Mouse (Mus musculus): Measurements from ENCODE around the gene Rad50.

The Rad50 gene

GRCm38 (mm10) chr11:53634556-53634955, 72.6 kb downstream of the Rad50 start, which contains the start of gene Il13:
Il13 (minus strand) TSS chr11:53634702.
- ATAC-seq (ENCODE audit: low TSS enrichment): no peak

GRCm38 (mm10) chr11:53633644-53634043, 73.5 kb downstream of the Rad50 start:
- ATAC-seq (ENCODE audit: low TSS enrichment): no peak

GRCm38 (mm10) chr11:53632122-53632733, 74.9 kb downstream of the Rad50 start:
- peak; percentile 45; the same call in 1 of the 2 replicates for ATAC-seq (ENCODE audit: low TSS enrichment)

- ATAC-seq (ENCODE audit: low TSS enrichment): peak; percentile 93
Observed at GRCm38 (mm10) chr11:53627859-53628258, 79.3 kb downstream of the Rad50 start.

- ATAC-seq (ENCODE audit: low TSS enrichment): no peak
Observed at GRCm38 (mm10) chr11:53626802-53627373, 80.2 kb downstream of the Rad50 start.

- no peak for ATAC-seq (ENCODE audit: low TSS enrichment)
Observed at GRCm38 (mm10) chr11:53624124-53624523, 83.0 kb downstream of the Rad50 start.

GRCm38 (mm10) chr11:53623573-53623972, 83.5 kb downstream of the Rad50 start:
- no peak for ATAC-seq (ENCODE audit: low TSS enrichment)

GRCm38 (mm10) chr11:53622440-53622806, 84.7 kb downstream of the Rad50 start:
- no peak for ATAC-seq (ENCODE audit: low TSS enrichment)

GRCm38 (mm10) chr11:53621582-53622439, 85.3 kb downstream of the Rad50 start:
- ATAC-seq (ENCODE audit: low TSS enrichment): no peak

- ATAC-seq (ENCODE audit: low TSS enrichment): no peak
Observed at GRCm38 (mm10) chr11:53620094-53620493, 87.0 kb downstream of the Rad50 start.

- ATAC-seq (ENCODE audit: low TSS enrichment): no peak
Observed at GRCm38 (mm10) chr11:53619428-53619827, 87.7 kb downstream of the Rad50 start.

GRCm38 (mm10) chr11:53618619-53619198, 88.4 kb downstream of the Rad50 start, which contains the start of gene Il4:
Il4 (minus strand) TSS chr11:53618669.
- no peak for ATAC-seq (ENCODE audit: low TSS enrichment)

- ATAC-seq (ENCODE audit: low TSS enrichment): no peak
Observed at GRCm38 (mm10) chr11:53617562-53618109, 89.5 kb downstream of the Rad50 start.

- ATAC-seq (ENCODE audit: low TSS enrichment): no peak
Observed at GRCm38 (mm10) chr11:53616748-53617558, 90.2 kb downstream of the Rad50 start.

- ATAC-seq (ENCODE audit: low TSS enrichment): no peak
Observed at GRCm38 (mm10) chr11:53615575-53615974, 91.5 kb downstream of the Rad50 start.

- no peak for ATAC-seq (ENCODE audit: low TSS enrichment)
Observed at GRCm38 (mm10) chr11:53615172-53615571, 91.9 kb downstream of the Rad50 start.

- no peak for ATAC-seq (ENCODE audit: low TSS enrichment)
Observed at GRCm38 (mm10) chr11:53609672-53610071, 97.4 kb downstream of the Rad50 start.

- no peak for ATAC-seq (ENCODE audit: low TSS enrichment)
Observed at GRCm38 (mm10) chr11:53609231-53609630, 97.9 kb downstream of the Rad50 start.

- ATAC-seq (ENCODE audit: low TSS enrichment): no peak; the same call in 1 of the 2 replicates
Observed at GRCm38 (mm10) chr11:53605609-53606008, 101.5 kb downstream of the Rad50 start.

GRCm38 (mm10) chr11:53604983-53605382, 102.1 kb downstream of the Rad50 start:
- no peak for ATAC-seq (ENCODE audit: low TSS enrichment)
